Mouse (Mus musculus) E14TG2a.4 (cell line): ENCODE data around the gene Spata31d1d.

Experiments used
- H3K27me3 ChIP-seq: 2 replicates; pipeline ENCODE4 v1.6.1; 2014; ENCODE audit warnings: low read length, control low read depth; ENCODE audit not compliant: insufficient read depth
- H3K36me3 ChIP-seq: 2 replicates; pipeline ENCODE4 v1.6.1; 2014; ENCODE audit warnings: low read length, control low read depth; ENCODE audit not compliant: insufficient read depth
- H3K4me1 ChIP-seq: replicated peaks from 2 replicates; pipeline ENCODE4 v1.6.1; 2014; ENCODE audit warnings: low read depth, low read length, control low read depth
- H3K4me3 ChIP-seq: replicated peaks from 2 replicates; pipeline ENCODE4 v1.5.1; 2014; ENCODE audit warnings: mild to moderate bottlenecking, low read length
- H3K9me3 ChIP-seq: 2 replicates; pipeline ENCODE4 v1.6.1; 2014; ENCODE audit warnings: low read length, control low read depth
- CTCF ChIP-seq: conservative IDR thresholded peaks from 2 replicates; pipeline ENCODE4 v1.5.1; 2014; ENCODE audit warnings: low read length
- NANOG ChIP-seq: IDR thresholded peaks from 2 replicates; pipeline ENCODE4 v1.6.1; 2014; ENCODE audit warnings: borderline replicate concordance, low read length, mixed read lengths
- POU5F1 ChIP-seq: IDR thresholded peaks from 2 replicates; pipeline ENCODE4 v1.6.1; 2014; ENCODE audit warnings: low read length, borderline replicate concordance

Spata31d1d gene

GRCm38 (mm10) chr13:59768531-59768930 is 37.0 kb upstream of the Spata31d1d start:
- no peak for TF ChIP-seq POU5F1
- TF ChIP-seq CTCF: no peak
- no peak for TF ChIP-seq NANOG
- Histone ChIP-seq H3K4me1 (peaks cover 56% of the 10 kb centered on the region), H3K27me3 (no peaks in the 10 kb centered on the region), H3K4me3 (peak overlapping the region; percentile 95), H3K9me3 (no peaks in the 10 kb centered on the region), H3K36me3 (peaks cover 43% of the 10 kb centered on the region)

GRCm38 (mm10) chr13:59766786-59767515 is 35.4 kb upstream of the Spata31d1d start:
- TF ChIP-seq NANOG (no peak), POU5F1 (no peak), CTCF (no peak)
- Histone ChIP-seq H3K4me3 (no peak overlapping the region), H3K9me3 (no peaks in the 10 kb centered on the region), H3K27me3 (no peaks in the 10 kb centered on the region), H3K36me3 (peaks cover 44% of the 10 kb centered on the region), H3K4me1 (peaks cover 57% of the 10 kb centered on the region)

- H3K9me3 ChIP-seq: no peaks in the 10 kb centered on the region
- no peak overlapping the region for H3K4me3 ChIP-seq
- H3K27me3 ChIP-seq: no peaks in the 10 kb centered on the region
- H3K36me3 ChIP-seq: peaks cover 73% of the 10 kb centered on the region
- peaks cover 32% of the 10 kb centered on the region for H3K4me1 ChIP-seq
- no peak for TF ChIP-seq CTCF
- TF ChIP-seq POU5F1: no peak
- TF ChIP-seq NANOG: no peak
Measured at GRCm38 (mm10) chr13:59762791-59763190, 31.2 kb upstream of the Spata31d1d start.

- peaks cover 67% of the 10 kb centered on the region for H3K36me3 ChIP-seq
- no peaks in the 10 kb centered on the region for H3K27me3 ChIP-seq
- no peak overlapping the region for H3K4me3 ChIP-seq
- TF ChIP-seq CTCF (no peak), POU5F1 (no peak), NANOG (no peak)
- H3K4me1 ChIP-seq: no peaks in the 10 kb centered on the region
- H3K9me3 ChIP-seq: no peaks in the 10 kb centered on the region
Measured at GRCm38 (mm10) chr13:59756906-59757305, 25.4 kb upstream of the Spata31d1d start.

- peaks cover 12% of the 10 kb centered on the region for H3K36me3 ChIP-seq
- TF ChIP-seq CTCF (no peak), NANOG (no peak), POU5F1 (no peak)
- no peaks in the 10 kb centered on the region for H3K27me3 ChIP-seq
- no peaks in the 10 kb centered on the region for H3K9me3 ChIP-seq
- peaks cover 22% of the 10 kb centered on the region for H3K4me1 ChIP-seq
- H3K4me3 ChIP-seq: no peak overlapping the region
Measured at GRCm38 (mm10) chr13:59750310-59750709, 18.8 kb upstream of the Spata31d1d start.

- H3K9me3 ChIP-seq: no peaks in the 10 kb centered on the region
- H3K4me3 ChIP-seq: no peak within 1 kb of the TSS
- TF ChIP-seq NANOG: no peak
- no peak for TF ChIP-seq POU5F1
- no peak for TF ChIP-seq CTCF
- no peaks in the 10 kb centered on the region for H3K27me3 ChIP-seq
- peaks cover 22% of the 10 kb centered on the region for H3K4me1 ChIP-seq
- no peaks in the 10 kb centered on the region for H3K36me3 ChIP-seq
Measured at GRCm38 (mm10) chr13:59746711-59747110, 15.2 kb upstream of the Spata31d1d start, which contains the start of gene 1700014D04Rik. Gene 1700014D04Rik (minus strand): TSS chr13:59746752.

- Histone ChIP-seq H3K36me3 (no peaks in the 10 kb centered on the region), H3K9me3 (no peaks in the 10 kb centered on the region), H3K4me3 (no peak overlapping the region), H3K4me1 (peaks cover 17% of the 10 kb centered on the region), H3K27me3 (no peaks in the 10 kb centered on the region)
- TF ChIP-seq NANOG: no peak
- no peak for TF ChIP-seq POU5F1
- no peak for TF ChIP-seq CTCF
Measured at GRCm38 (mm10) chr13:59746164-59746563, 14.6 kb upstream of the Spata31d1d start.

GRCm38 (mm10) chr13:59745462-59745861 is 13.9 kb upstream of the Spata31d1d start:
- TF ChIP-seq POU5F1 (no peak), CTCF (no peak), NANOG (no peak)
- Histone ChIP-seq H3K27me3 (no peaks in the 10 kb centered on the region), H3K4me1 (peaks cover 10% of the 10 kb centered on the region)

More at GRCm38 (mm10) chr13:59745462-59745861, 13.9 kb upstream of the Spata31d1d start:
- Histone ChIP-seq H3K9me3 (no peaks in the 10 kb centered on the region), H3K36me3 (no peaks in the 10 kb centered on the region), H3K4me3 (no peak overlapping the region)
